Mouse (Mus musculus) mouse embryonic stem cell (cell line): Measurements from ENCODE around the gene Slc1a1.

ENCODE experiments used
- in situ Hi-C, 2 experiments: fragments of 300-500 bp; cut with MboI; formaldehyde crosslinking; loops; 1 replicate in 1 of 2; 3 replicates in 1 of 2; pipeline ENCODE4 v1.14.3; 2019 to 2020; ENCODE audit warnings: low sequenced_read_pairs in 2 of 2, low pct_unique_long_range_greater_than_20kb in 1 of 2, mixed read lengths in 1 of 2; ENCODE audit not compliant: unreplicated experiment in 1 of 2

The Slc1a1 gene

DNA sequence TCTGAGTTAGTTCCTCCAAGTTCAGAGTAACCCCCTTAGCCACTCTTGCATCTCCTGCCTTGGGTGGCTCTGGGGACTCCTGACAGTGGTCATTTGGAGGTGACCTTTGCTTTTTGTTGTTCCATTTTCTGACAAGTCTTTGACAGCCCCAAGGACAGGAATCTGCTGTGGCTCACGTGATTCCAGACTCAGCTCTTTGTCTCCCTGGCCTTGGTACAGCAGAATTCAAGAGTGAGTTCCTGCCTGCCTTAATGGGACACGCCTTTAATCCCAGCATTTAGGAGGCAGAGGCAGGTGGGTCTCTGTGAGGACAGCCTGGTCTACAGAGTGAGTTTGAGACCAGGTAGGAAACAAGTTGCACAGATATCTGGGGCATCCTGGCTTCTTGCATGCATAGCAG lies 3.9 kb downstream of the Slc1a1 start:
- in situ Hi-C loops: no loop called here

DNA sequence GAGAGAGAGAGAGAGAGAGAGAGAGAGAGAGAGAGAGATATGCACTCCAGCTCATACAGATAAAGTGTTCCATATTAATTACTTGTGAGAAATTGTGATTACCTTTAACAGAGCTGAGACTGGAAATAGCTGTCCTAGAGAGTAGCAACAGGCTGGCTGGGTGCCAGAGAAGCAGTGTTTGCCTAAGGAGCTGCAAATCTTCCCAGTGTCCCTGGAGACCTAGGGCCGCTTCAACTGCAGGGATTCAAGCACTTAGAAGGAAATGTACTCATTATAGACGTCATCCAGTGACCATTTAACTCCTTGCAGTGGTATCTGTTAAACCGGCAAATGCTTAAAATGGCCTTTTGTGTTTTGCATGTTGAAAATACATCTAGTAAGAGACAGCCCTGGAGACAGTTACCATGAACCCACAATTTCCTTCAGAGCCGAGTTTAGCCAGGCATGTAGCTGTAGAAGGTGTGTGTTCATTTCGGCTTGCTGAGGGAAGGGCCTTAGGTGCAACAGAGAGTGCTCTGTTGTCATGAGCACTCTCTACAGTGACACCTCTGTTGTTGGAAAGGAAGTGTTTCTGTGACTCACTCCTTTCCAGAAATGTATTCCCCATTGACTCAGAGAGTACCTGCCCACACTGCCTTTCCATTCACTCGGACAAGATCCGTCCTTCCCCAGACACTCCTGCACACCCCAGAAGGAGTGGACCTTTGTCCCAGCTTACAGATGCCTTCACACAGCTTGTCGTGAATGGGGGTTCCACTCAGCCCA lies 10.3 kb downstream of the Slc1a1 start:
- in situ Hi-C loops: no loop called here

DNA sequence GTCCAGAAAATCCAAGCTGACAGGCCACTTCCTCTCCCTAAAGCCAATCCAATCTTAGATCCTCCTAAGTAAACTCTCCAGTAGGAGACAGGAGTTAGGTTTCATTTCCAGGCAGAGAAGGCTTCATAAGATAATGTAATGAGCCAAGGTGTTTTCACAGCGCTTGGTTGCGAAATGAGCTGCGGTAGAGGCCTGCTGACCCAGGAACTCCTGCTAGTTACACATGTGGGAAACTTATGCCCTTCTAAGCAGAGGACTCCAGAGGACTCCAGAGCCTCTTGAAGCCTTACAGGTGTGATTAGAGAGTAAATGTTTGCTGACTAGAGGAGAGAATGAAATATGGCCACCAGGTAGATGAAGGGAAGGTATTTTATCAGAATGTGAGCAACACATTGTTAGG lies 15.7 kb downstream of the Slc1a1 start:
- in situ Hi-C loops: no loop called here

GRCm38 (mm10) chr19:28852001-28852400 lies 17.2 kb downstream of the Slc1a1 start:
- in situ Hi-C loops: no loop called here

DNA sequence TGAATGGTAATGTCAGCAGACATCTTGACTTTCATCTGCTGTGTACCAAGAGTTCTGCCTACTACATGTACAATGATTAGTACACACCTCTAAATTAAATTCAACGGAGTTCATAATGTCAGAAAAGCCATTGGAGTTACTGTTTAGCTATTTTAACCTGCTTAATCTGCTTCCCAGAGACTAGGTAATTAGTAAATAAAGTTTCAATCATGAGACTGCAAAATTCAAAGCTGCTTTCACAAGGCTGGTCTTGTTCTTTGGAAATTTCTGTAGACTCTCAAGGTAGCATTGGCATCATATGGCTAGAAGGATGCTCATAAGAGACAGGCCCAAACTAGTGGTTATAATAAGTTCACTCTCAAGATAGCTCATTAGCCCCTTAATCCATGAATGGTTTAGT lies 20.0 kb downstream of the Slc1a1 start:
- in situ Hi-C loops: no loop called here

GRCm38 (mm10) chr19:28860246-28860645 lies 25.4 kb downstream of the Slc1a1 start:
- in situ Hi-C loops: no loop called here

DNA sequence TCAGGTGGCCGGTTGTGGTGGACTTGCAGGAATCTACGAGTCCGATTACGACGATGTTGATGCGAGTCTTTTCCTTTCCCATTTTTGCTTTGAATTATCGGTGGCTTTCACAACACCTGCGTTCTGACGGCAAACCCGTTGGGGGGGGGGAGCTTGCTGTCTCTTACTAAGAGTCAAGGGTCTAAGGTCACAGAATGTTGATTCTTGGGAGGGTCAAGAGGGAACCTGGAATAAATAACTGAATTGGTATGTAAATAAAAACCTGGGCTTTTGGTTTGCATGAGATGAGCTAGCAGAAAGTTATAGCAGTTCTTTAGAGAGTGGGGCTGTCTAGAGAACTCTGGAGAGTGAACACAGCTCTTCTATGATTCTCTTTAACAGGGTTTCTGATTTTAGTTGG lies 28.8 kb downstream of the Slc1a1 start:
- in situ Hi-C loops: no loop called here

DNA sequence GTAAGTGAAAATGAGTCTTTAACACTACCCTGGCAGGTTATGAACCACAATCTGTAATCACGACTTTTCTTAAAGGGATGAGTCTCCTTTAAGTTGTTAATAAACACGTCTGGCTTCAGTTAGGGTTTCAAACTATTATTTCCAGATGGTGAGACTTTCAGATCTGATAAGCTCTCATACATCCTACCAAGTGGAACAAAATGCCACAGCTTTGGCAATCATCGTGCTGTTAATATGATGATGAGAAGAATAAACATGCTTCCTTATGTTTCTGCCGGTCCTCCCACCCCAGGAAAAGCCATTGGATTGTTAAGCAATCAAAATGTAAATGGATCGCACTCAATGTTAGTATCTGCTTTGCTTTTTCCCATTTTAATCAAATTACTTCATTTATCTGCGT lies 30.1 kb downstream of the Slc1a1 start:
- in situ Hi-C loops: loop anchor here in 1 of 2 experiments (5.0 kb wide), 1 partner anchor 88 kb away; no protein-coding TSS in a partner anchor

- in situ Hi-C loops: loop anchor here in 1 of 2 experiments (5.0 kb wide), 1 partner anchor 88 kb away; no protein-coding TSS in a partner anchor
Observed at GRCm38 (mm10) chr19:28865501-28865900, 30.7 kb downstream of the Slc1a1 start.

DNA sequence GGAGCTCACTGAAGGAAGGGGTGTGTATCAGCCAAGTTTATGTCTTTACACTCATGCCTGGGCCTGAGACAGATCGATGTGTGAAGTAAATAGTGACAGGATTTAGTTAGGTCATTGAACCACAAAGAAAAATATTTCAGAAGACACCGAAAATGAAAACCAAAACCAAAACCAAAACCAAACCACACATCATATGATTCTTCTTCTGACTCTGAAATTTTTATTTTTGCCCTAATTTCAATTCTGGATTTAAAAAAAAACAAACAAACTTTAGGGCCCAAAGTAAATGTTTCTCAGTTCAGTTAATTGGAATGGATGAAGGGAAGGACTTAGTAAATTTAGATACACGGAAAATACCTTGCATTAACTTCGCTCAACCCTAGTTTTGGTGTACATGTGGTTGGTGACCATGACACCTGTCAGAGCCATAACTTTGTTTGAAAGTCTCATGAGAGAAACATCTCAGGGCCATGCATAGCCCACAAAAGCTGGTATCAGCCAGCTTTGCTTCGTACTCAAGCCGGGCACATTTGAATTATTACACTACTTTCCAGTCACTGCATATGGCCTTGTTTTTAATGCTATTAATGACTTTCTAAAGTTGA lies 34.5 kb downstream of the Slc1a1 start:
- in situ Hi-C loops: loop anchor here in 1 of 2 experiments (5.0 kb wide), 1 partner anchor 92 kb away; no protein-coding TSS in a partner anchor

DNA sequence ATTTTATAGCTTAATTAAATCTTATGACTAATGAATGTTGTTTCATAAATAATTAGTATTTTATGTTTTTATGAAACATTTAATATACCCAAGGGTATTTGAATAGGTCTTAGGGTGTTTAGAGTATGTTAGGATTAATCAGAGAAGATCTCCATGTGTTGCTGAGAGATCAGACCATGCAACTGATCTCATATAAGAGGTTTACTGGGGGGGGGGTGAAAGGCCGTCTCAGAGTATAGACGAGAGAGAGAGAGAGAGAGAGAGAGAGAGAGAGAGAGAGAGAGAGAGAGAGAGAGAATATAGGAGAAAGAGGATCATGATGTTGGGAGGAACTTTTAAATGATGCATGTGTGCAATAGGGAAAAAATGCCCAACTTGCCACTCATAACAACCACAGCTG lies 35.5 kb downstream of the Slc1a1 start:
- in situ Hi-C loops: no loop called here

DNA sequence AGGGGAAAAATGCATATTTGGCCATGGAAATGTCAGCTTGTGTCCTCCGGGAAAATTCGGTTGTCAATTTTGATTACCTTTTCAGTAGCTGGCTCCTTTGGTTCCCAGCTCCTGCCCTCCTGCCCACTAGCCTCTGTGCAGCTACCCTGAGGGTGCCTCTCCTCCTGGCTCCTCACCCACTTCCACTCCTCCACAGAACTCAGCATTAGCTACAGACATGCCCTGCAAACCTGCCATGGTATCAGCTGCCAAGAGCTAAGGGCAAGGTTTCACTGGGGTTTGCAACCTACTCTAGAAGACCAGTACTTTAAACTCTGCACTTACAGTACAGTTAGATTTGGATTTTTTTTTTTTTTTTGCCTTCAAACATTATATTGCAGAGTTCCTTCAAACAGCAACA lies 44.6 kb downstream of the Slc1a1 start:
- in situ Hi-C loops: no loop called here

DNA sequence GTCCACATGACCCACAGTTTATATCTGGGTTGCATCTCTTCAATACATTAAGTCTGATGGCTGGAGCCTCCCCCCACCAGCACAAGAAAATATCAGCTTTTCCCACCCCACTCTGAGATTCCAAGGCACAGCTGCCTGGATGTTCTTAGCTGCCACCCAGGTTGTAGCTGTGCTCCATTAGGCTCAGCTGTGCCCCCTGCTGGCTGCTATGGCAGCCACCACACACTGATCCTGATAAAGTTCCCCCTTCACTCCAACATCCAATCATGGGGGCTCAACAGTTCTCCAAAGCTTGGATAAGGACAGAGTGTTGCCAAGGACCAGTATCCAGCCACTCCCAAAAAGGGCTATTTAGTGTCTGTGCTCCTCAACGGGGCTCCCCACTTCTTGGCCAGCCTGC lies 48.3 kb downstream of the Slc1a1 start:
- in situ Hi-C loops: no loop called here

GRCm38 (mm10) chr19:28888496-28888895 lies 53.6 kb downstream of the Slc1a1 start:
- in situ Hi-C loops: no loop called here

- in situ Hi-C loops: no loop called here
Observed at GRCm38 (mm10) chr19:28889251-28889650, 54.4 kb downstream of the Slc1a1 start.

DNA sequence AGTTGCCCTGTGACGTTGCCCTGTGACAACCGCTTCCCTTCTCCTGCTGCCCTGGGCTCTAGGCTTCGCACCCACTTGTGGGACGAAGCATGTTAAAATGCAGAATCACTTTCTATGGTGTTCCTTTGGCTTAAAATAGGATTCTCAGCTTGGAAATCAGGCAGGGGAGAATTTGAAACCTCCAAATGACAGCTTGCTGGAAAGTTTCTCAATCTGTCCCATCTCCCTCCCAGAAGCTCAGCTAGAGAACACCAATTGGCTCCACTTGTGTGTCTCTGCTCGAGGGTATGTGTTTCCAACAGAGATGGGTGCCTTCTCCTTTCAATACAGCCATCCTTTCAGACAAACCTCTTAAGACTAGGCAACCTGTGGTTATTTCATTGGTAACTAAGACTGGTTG lies 56.4 kb downstream of the Slc1a1 start:
- in situ Hi-C loops: no loop called here

DNA sequence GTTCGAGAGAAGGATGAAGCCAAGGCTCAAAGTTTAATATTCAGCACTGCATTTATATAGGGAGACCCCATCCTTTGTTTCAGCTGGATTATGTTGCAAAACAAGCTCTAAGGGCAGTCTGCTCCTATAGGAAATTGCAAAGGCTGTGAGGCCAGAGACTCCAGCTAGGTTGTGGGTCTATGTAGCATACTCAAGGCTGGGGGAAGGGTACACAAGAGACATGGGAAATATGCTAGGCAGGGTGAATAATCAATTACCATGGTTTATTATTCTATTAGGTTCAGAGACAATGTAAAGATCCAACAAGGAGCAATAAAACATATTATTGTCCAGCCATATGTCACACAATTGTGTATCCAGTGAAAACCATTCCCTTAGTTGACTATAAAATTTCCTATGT lies 57.0 kb downstream of the Slc1a1 start:
- in situ Hi-C loops: no loop called here

DNA sequence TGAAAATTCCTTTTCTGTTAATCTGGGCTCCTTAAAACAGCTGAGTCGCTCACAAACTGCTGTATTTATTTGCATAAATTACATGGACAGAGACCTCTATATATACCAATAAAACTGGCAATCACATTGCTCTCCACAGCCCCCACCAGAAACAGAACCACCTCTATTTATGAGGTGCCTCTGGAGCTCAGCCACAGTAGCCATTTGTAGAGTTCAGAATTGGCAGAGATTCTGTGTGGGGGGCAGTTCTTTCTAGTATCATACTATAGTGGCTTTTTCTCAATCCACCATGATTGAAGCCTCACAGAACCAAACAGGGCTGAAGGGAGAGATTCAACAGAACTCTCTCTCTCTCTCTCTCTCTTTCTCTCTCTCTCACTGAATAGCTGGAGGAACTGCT lies 61.8 kb downstream of the Slc1a1 start:
- in situ Hi-C loops: no loop called here

- in situ Hi-C loops: no loop called here
Observed at GRCm38 (mm10) chr19:28897497-28897896, 62.6 kb downstream of the Slc1a1 start.

GRCm38 (mm10) chr19:28900771-28901170 lies 65.9 kb downstream of the Slc1a1 start:
- in situ Hi-C loops: loop anchor here in 1 of 2 experiments (10.0 kb wide), 1 partner anchor 134 kb away; no protein-coding TSS in a partner anchor
